Mouse (Mus musculus) liver, adult 2 months (tissue): Measurements from ENCODE around the gene Spryd3.

ENCODE experiments used
- CTCF ChIP-seq: fragments of 200-500 bp; IDR thresholded peaks from 2 replicates; pipeline ENCODE4 v1.5.1; 2011; ENCODE audit warnings: low read depth, low read length, control low read depth
- POLR2A ChIP-seq: fragments of 200-500 bp; IDR thresholded peaks from 2 replicates; pipeline ENCODE4 v1.6.1; 2011; ENCODE audit warnings: low read length, control low read depth; ENCODE audit not compliant: insufficient read depth; ENCODE audit errors: extremely low read depth

DNA sequence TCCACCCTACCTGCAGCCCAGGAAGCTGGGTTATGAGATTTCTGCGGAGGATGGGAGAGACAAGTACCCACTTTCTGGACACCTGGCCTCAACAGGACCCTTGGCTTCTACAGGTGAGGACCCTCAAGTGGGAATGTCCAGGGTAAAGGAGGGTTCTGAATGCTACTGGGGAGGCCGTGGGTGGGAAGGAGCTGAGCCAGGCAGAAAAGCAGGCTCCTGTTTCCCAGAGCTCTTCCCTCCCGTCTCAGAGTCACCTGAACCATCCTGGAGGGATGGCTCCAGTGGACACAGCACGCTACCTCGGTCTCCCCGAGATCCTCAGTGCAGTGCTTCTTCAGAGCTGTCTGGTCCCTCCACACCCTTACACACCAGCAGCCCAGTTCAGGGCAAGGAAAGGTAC lies 23.9 kb downstream of the Spryd3 start:
- no peak for TF ChIP-seq POLR2A
- TF ChIP-seq CTCF = no peak
